Mouse (Mus musculus): ENCODE measurements at regions not wholly inside any gene's neighbourhood (a gene's known extent, or its start where the extent isn't known, plus 50 kb on each side); places are given as distances from the start of the nearest gene placed in this dataset.

DNA sequence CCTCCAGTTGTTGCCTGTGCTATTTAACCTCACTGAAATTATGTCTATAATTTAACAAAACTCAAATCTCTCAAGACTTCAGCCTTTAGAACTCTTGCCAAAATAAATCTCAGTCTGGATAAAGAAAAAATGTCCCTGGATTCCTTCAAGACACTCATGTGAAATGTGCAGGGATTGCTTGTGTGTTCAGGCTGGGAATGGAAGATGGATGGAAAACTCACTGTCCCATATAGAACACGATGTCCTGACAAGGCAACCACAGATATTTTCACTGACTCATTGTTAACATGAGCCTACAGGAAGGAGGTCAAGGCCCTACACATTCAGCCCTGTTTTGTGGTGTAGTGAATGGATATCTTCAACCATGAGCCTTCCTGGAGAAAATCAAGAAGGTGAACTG, 160.3 kb upstream of the Gorab start:
- H3K4me3 ChIP-seq (replicated peaks; ENCODE audit: low read length): no peak overlapping the region
- no peaks in the 10 kb centered on the region for H3K27me3 ChIP-seq (ENCODE audit: control insufficient read depth, insufficient read depth, low read length)
- H3K36me3 ChIP-seq (ENCODE audit: control insufficient read depth, insufficient read depth, low read length): no peaks in the 10 kb centered on the region
- H3K9me3 ChIP-seq (ENCODE audit: control insufficient read depth, low read length): no peaks in the 10 kb centered on the region
- no peak overlapping the region for H3K4me2 ChIP-seq (replicated peaks; ENCODE audit: low read depth, low read length, severe bottlenecking)
- no peak overlapping the region for H3K27ac ChIP-seq (replicated peaks; ENCODE audit: low read depth, low read length)
- no peak for TF ChIP-seq POLR2A (IDR thresholded peaks at IDR 0.05; ENCODE audit: borderline replicate concordance, extremely low read depth, insufficient read depth, insufficient read length)
- peaks cover 4% of the 10 kb centered on the region; the same call in 1 of the 2 replicates for H3K4me1 ChIP-seq (ENCODE audit: control insufficient read depth, insufficient read depth, low read length)
- no peak for DNase-seq (ENCODE audit: low spot score)
- 61% methylated on average over 1 of the region's 1 CpGs for WGBS
- H3K9ac ChIP-seq (ENCODE audit: low read depth, low read length, severe bottlenecking): no peak overlapping the region
- no peak for ATAC-seq (ENCODE audit: low FRiP score, low read depth)

DNA sequence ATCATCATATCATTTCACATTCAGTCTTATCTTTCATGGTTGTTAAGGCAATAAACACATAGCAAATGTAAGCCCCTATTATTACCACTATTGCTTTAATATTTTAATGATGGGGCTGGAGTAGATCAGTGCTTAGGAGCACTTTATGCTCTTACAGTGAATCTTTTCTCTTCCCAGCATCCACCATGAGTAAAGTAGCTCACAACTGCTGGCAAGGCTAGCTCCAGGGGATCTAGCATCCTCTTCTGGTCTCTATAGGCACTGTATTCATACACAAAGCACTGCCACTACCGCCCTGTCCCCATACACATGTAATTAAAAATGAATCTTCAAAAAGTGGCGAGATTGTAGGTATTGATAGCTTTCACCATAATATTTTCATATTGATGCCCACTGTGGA, 159.6 kb upstream of the Gorab start:
- H3K27ac ChIP-seq (replicated peaks; ENCODE audit: low read depth, low read length): no peak overlapping the region

DNA sequence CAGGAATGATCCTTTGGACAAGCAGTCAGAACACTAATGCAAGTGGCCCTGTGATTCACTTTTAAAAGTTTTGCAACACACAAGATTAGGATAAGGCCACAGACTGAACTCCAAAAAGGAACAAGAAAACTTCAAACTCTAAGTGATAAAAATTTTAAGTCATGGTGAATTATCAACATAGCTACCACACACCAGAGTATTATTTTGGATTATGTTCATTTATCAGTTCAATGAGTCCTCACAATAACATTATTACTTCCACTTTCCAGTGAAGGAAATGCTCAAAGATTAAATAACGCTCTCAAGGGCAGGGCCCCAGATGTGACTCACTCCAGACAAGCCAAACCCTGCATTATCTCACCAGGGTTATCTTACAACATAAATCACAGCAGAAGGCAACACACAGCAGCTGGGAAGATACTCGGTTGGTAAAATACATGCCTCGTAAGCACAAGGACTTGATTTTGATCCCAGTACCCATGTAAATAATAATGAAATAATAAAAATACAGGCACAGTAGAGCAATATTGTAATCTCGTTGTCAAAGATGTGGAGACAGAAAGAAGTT, 158.8 kb upstream of the Gorab start:
- no peaks in the 10 kb centered on the region for H3K9me3 ChIP-seq (ENCODE audit: control insufficient read depth, low read length)
- no peak overlapping the region for H3K9ac ChIP-seq (ENCODE audit: low read depth, low read length, severe bottlenecking)
- DNase-seq (ENCODE audit: low spot score): no peak
- no peaks in the 10 kb centered on the region for H3K36me3 ChIP-seq (ENCODE audit: control insufficient read depth, insufficient read depth, low read length)
- no peak overlapping the region for H3K27ac ChIP-seq (replicated peaks; ENCODE audit: low read depth, low read length)
- no peaks in the 10 kb centered on the region for H3K27me3 ChIP-seq (ENCODE audit: control insufficient read depth, insufficient read depth, low read length)
- no peak for ATAC-seq (ENCODE audit: low FRiP score, low read depth)
- no peaks in the 10 kb centered on the region for H3K4me1 ChIP-seq (ENCODE audit: control insufficient read depth, insufficient read depth, low read length)
- H3K4me3 ChIP-seq (replicated peaks; ENCODE audit: low read length): no peak overlapping the region
- WGBS: 45% methylated on average over 4 of the region's 4 CpGs
- TF ChIP-seq POLR2A (IDR thresholded peaks at IDR 0.05; ENCODE audit: borderline replicate concordance, extremely low read depth, insufficient read depth, insufficient read length): no peak
- no peak overlapping the region for H3K4me2 ChIP-seq (replicated peaks; ENCODE audit: low read depth, low read length, severe bottlenecking)

More for the DNA sequence above, 159.6 kb upstream of the Gorab start:
- no peak overlapping the region for H3K4me3 ChIP-seq (replicated peaks; ENCODE audit: low read length)
- no peak for TF ChIP-seq POLR2A (IDR thresholded peaks at IDR 0.05; ENCODE audit: borderline replicate concordance, extremely low read depth, insufficient read depth, insufficient read length)
- ATAC-seq (ENCODE audit: low FRiP score, low read depth): no peak
- H3K4me2 ChIP-seq (replicated peaks; ENCODE audit: low read depth, low read length, severe bottlenecking): no peak overlapping the region
- peaks cover 3% of the 10 kb centered on the region; the same call in 1 of the 2 replicates for H3K4me1 ChIP-seq (ENCODE audit: control insufficient read depth, insufficient read depth, low read length)
- WGBS: 83% methylated on average over 2 of the region's 2 CpGs
- no peak overlapping the region for H3K9ac ChIP-seq (ENCODE audit: low read depth, low read length, severe bottlenecking)
- H3K36me3 ChIP-seq (ENCODE audit: control insufficient read depth, insufficient read depth, low read length): no peaks in the 10 kb centered on the region
- H3K9me3 ChIP-seq (ENCODE audit: control insufficient read depth, low read length): no peaks in the 10 kb centered on the region
- DNase-seq (ENCODE audit: low spot score): no peak
- H3K27me3 ChIP-seq (ENCODE audit: control insufficient read depth, insufficient read depth, low read length): no peaks in the 10 kb centered on the region

DNA sequence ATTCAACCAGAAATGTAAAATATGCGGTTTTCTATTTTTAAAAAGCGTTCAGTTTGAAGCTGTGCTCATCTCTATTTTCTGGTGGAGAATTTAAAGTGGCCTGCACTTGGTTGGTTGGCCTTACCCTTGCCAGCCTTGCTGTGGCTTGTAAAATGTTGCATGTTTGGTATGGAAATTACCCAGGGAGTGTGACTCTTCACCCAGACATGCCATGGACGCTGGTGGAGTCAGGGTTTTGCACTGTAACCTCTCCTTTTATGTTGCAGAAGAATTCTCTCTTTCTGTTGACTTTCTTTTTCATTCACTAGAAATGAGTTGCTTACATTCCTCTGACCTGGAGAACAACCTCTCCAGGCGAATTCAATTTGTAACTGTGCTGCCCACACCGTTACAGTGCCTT, 157.5 kb upstream of the Gorab start:
- no peak overlapping the region for H3K9ac ChIP-seq (ENCODE audit: low read depth, low read length, severe bottlenecking)
- H3K9me3 ChIP-seq (ENCODE audit: control insufficient read depth, low read length): no peaks in the 10 kb centered on the region
- TF ChIP-seq POLR2A (IDR thresholded peaks at IDR 0.05; ENCODE audit: borderline replicate concordance, extremely low read depth, insufficient read depth, insufficient read length): no peak
- H3K4me1 ChIP-seq (ENCODE audit: control insufficient read depth, insufficient read depth, low read length): no peaks in the 10 kb centered on the region
- H3K27ac ChIP-seq (replicated peaks; ENCODE audit: low read depth, low read length): no peak overlapping the region
- no peak overlapping the region for H3K4me2 ChIP-seq (replicated peaks; ENCODE audit: low read depth, low read length, severe bottlenecking)
- DNase-seq (ENCODE audit: low spot score) (no peak), ATAC-seq (ENCODE audit: low FRiP score, low read depth) (no peak)
- no peaks in the 10 kb centered on the region for H3K36me3 ChIP-seq (ENCODE audit: control insufficient read depth, insufficient read depth, low read length)
- H3K4me3 ChIP-seq (replicated peaks; ENCODE audit: low read length): no peak overlapping the region
- no peaks in the 10 kb centered on the region for H3K27me3 ChIP-seq (ENCODE audit: control insufficient read depth, insufficient read depth, low read length)
- WGBS: 50% methylated on average over 5 of the region's 5 CpGs

DNA sequence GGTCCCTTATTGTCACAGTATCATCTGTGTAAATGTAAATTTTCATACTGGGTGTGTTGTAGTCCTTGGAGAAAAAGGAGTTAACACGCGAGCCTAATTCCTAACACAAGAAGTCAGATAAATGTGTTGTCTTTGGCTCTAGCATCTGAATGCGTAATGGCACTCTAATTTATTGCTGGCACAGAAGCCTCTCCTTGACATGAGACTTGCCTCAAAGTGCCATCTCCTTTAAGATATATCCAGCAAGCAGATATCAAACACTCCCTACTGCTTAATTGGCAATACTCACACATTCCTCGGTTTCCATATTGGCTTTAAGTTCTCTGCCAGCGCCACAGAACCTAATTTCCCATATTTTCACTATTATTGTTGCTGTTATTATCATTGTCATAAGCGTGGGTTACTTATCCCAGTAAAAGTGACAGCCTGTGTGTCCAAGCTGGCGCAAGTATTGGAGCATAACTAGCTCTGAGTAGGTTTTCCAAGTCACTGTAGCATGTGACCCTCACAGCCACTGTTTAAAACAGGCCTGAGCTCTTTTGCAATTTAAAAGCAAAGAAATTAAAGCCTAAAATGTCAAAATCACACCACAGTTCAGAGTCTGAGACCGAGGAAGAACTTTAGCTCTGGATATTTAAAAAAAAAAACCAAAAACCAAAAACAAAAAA, 156.9 kb upstream of the Gorab start:
- WGBS: 87% methylated on average over 8 of the region's 8 CpGs

More for the DNA sequence above, 156.9 kb upstream of the Gorab start:
- ATAC-seq (ENCODE audit: low FRiP score, low read depth) (no peak), DNase-seq (ENCODE audit: low spot score) (no peak)
- H3K9ac ChIP-seq (ENCODE audit: low read depth, low read length, severe bottlenecking): no peak overlapping the region
- H3K27me3 ChIP-seq (ENCODE audit: control insufficient read depth, insufficient read depth, low read length): no peaks in the 10 kb centered on the region
- H3K9me3 ChIP-seq (ENCODE audit: control insufficient read depth, low read length): no peaks in the 10 kb centered on the region
- H3K4me3 ChIP-seq (replicated peaks; ENCODE audit: low read length): no peak overlapping the region
- H3K36me3 ChIP-seq (ENCODE audit: control insufficient read depth, insufficient read depth, low read length): no peaks in the 10 kb centered on the region
- no peak overlapping the region for H3K27ac ChIP-seq (replicated peaks; ENCODE audit: low read depth, low read length)
- H3K4me2 ChIP-seq (replicated peaks; ENCODE audit: low read depth, low read length, severe bottlenecking): no peak overlapping the region
- no peaks in the 10 kb centered on the region for H3K4me1 ChIP-seq (ENCODE audit: control insufficient read depth, insufficient read depth, low read length)
- no peak for TF ChIP-seq POLR2A (IDR thresholded peaks at IDR 0.05; ENCODE audit: borderline replicate concordance, extremely low read depth, insufficient read depth, insufficient read length)

Data from limb, embryonic 14.5 days (tissue).